Mouse (Mus musculus): Measurements from ENCODE around the gene Agbl4. TPM values are rescaled to one million over a fixed set of nuclear protein-coding genes. Genes with fewer than 3 reads are reported as not detected.

Gene Agbl4
- polyA plus RNA-seq, 1 experiment: not detected

GRCm38 (mm10) chr4:111487233-111487843 lies 1089.9 kb downstream of the Agbl4 start:
- Histone ChIP-seq H3K4me3 (ENCODE audit: insufficient read depth, poor library complexity, severe bottlenecking) (no peak overlapping the region), H3ac (ENCODE audit: control insufficient read depth, insufficient read length, low read depth) (no peak overlapping the region), H3K36me3 (ENCODE audit: control insufficient read depth, insufficient read depth) (no peaks in the 10 kb centered on the region), H3K27me3 (ENCODE audit: control insufficient read depth, insufficient read depth, insufficient read length) (no peaks in the 10 kb centered on the region), H3K79me3 (ENCODE audit: low read depth) (no peaks in the 10 kb centered on the region), H3K79me2 (ENCODE audit: control insufficient read depth, insufficient read depth) (no peaks in the 10 kb centered on the region)
- TF ChIP-seq MYOG (IDR thresholded peaks at IDR 0.05; ENCODE audit: control insufficient read depth, extremely low read depth, insufficient read length): no peak

- Histone ChIP-seq H3K79me2 (ENCODE audit: control insufficient read depth, insufficient read depth) (no peaks in the 10 kb centered on the region), H3ac (ENCODE audit: control insufficient read depth, insufficient read length, low read depth) (no peak overlapping the region), H3K4me3 (ENCODE audit: insufficient read depth, poor library complexity, severe bottlenecking) (no peak overlapping the region), H3K79me3 (ENCODE audit: low read depth) (no peaks in the 10 kb centered on the region), H3K27me3 (ENCODE audit: control insufficient read depth, insufficient read depth, insufficient read length) (no peaks in the 10 kb centered on the region), H3K36me3 (ENCODE audit: control insufficient read depth, insufficient read depth) (no peaks in the 10 kb centered on the region)
- no peak for TF ChIP-seq CTCF (IDR thresholded peaks at IDR 0.05; ENCODE audit: control insufficient read depth, insufficient read depth, insufficient read length)
- no peak for TF ChIP-seq FOSL1 (IDR thresholded peaks at IDR 0.05; ENCODE audit: insufficient read depth, low read length, poor library complexity, severe bottlenecking)
Measured at GRCm38 (mm10) chr4:111493750-111494404, 1096.4 kb downstream of the Agbl4 start.

DNA sequence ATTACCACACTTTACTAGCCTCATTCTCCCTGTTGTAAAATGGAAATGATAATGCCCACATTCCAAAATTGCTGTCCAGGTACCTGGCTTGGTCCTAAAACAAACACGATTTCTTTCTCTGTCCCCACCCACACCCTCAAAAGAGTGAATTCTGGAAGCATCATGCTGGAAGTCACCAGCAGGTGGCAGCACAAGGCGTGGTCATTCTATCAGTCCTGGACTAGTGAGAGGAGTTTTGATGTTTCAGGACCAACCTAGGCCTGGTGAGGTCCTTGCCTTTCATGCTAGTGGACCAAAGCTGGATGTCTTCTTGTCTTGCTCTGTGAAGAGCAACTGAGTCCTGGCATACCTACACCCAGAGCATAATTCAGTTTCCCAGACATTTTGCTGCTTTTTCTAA lies 1098.5 kb downstream of the Agbl4 start:
- Histone ChIP-seq H3K4me3 (ENCODE audit: insufficient read depth, poor library complexity, severe bottlenecking) (no peak overlapping the region), H3ac (ENCODE audit: control insufficient read depth, insufficient read length, low read depth) (no peak overlapping the region), H3K27me3 (ENCODE audit: control insufficient read depth, insufficient read depth, insufficient read length) (no peaks in the 10 kb centered on the region), H3K79me2 (ENCODE audit: control insufficient read depth, insufficient read depth) (no peaks in the 10 kb centered on the region), H3K36me3 (ENCODE audit: control insufficient read depth, insufficient read depth) (no peaks in the 10 kb centered on the region), H3K79me3 (ENCODE audit: low read depth) (no peaks in the 10 kb centered on the region)
- TF ChIP-seq MYOD1 (IDR thresholded peaks at IDR 0.05; ENCODE audit: control insufficient read depth, insufficient read length, low read depth) (no peak), MYOG (IDR thresholded peaks at IDR 0.05; ENCODE audit: control insufficient read depth, extremely low read depth, insufficient read length) (no peak), CTCF (IDR thresholded peaks at IDR 0.05; ENCODE audit: control insufficient read depth, insufficient read depth, insufficient read length) (no peak), CEBPB (IDR thresholded peaks at IDR 0.05; ENCODE audit: low read depth) (no peak), USF1 (IDR thresholded peaks at IDR 0.05; ENCODE audit: low read depth) (no peak), FOSL1 (IDR thresholded peaks at IDR 0.05; ENCODE audit: insufficient read depth, low read length, poor library complexity, severe bottlenecking) (no peak), MAX (IDR thresholded peaks at IDR 0.05) (no peak)

- H3K79me2 ChIP-seq (ENCODE audit: control insufficient read depth, insufficient read depth): no peaks in the 10 kb centered on the region
Measured at GRCm38 (mm10) chr4:111498751-111499150, 1101.3 kb downstream of the Agbl4 start.

DNA sequence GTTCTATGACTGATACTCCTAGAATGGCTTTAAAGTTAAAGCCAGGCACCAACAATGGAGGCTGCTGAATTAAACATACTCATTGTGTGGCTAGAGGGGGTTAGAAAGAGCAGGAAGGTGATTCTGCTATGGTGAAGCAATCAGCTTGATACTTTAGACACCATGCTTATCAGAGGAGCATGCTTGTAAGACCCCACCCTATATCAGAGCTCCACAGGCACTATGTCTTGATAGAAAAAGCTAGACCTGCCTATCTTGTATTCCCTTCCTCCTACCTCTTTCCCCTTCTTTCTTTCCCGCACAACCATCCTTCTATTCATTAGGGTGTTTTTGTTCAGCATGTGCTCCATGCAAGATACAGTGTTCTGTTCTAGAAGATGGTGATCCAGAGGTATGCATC lies 1104.0 kb downstream of the Agbl4 start:
- no peaks in the 10 kb centered on the region for H3K27me3 ChIP-seq (ENCODE audit: control insufficient read depth, insufficient read depth, insufficient read length)

More at GRCm38 (mm10) chr4:111498751-111499150, 1101.3 kb downstream of the Agbl4 start:
- Histone ChIP-seq H3K36me3 (ENCODE audit: control insufficient read depth, insufficient read depth) (no peaks in the 10 kb centered on the region), H3ac (ENCODE audit: control insufficient read depth, insufficient read length, low read depth) (no peak overlapping the region), H3K4me3 (ENCODE audit: insufficient read depth, poor library complexity, severe bottlenecking) (no peak overlapping the region), H3K79me3 (ENCODE audit: low read depth) (no peaks in the 10 kb centered on the region), H3K27me3 (ENCODE audit: control insufficient read depth, insufficient read depth, insufficient read length) (no peaks in the 10 kb centered on the region)
- TF ChIP-seq MAX (IDR thresholded peaks at IDR 0.05): no peak
- TF ChIP-seq MYOD1 (IDR thresholded peaks at IDR 0.05; ENCODE audit: control insufficient read depth, insufficient read length, low read depth): no peak
- no peak for TF ChIP-seq CTCF (IDR thresholded peaks at IDR 0.05; ENCODE audit: control insufficient read depth, insufficient read depth, insufficient read length)
- no peak for TF ChIP-seq FOSL1 (IDR thresholded peaks at IDR 0.05; ENCODE audit: insufficient read depth, low read length, poor library complexity, severe bottlenecking)
- TF ChIP-seq MYOG (IDR thresholded peaks at IDR 0.05; ENCODE audit: control insufficient read depth, extremely low read depth, insufficient read length): no peak
- TF ChIP-seq USF1 (IDR thresholded peaks at IDR 0.05; ENCODE audit: low read depth): no peak
- TF ChIP-seq CEBPB (IDR thresholded peaks at IDR 0.05; ENCODE audit: low read depth): no peak

More for the DNA sequence above, 1104.0 kb downstream of the Agbl4 start:
- Histone ChIP-seq H3K4me3 (ENCODE audit: insufficient read depth, poor library complexity, severe bottlenecking) (no peak overlapping the region), H3K79me3 (ENCODE audit: low read depth) (no peaks in the 10 kb centered on the region), H3ac (ENCODE audit: control insufficient read depth, insufficient read length, low read depth) (no peak overlapping the region), H3K36me3 (ENCODE audit: control insufficient read depth, insufficient read depth) (no peaks in the 10 kb centered on the region), H3K79me2 (ENCODE audit: control insufficient read depth, insufficient read depth) (no peaks in the 10 kb centered on the region)
- no peak for TF ChIP-seq MAX (IDR thresholded peaks at IDR 0.05)
- no peak for TF ChIP-seq MYOG (IDR thresholded peaks at IDR 0.05; ENCODE audit: control insufficient read depth, extremely low read depth, insufficient read length)
- no peak for TF ChIP-seq USF1 (IDR thresholded peaks at IDR 0.05; ENCODE audit: low read depth)
- no peak for TF ChIP-seq CEBPB (IDR thresholded peaks at IDR 0.05; ENCODE audit: low read depth)
- TF ChIP-seq CTCF (IDR thresholded peaks at IDR 0.05; ENCODE audit: control insufficient read depth, insufficient read depth, insufficient read length): no peak
- TF ChIP-seq FOSL1 (IDR thresholded peaks at IDR 0.05; ENCODE audit: insufficient read depth, low read length, poor library complexity, severe bottlenecking): no peak
- no peak for TF ChIP-seq MYOD1 (IDR thresholded peaks at IDR 0.05; ENCODE audit: control insufficient read depth, insufficient read length, low read depth)

All from C2C12 (cell line).